Mouse (Mus musculus) stomach, postnatal 0 days (tissue): ENCODE measurements around the gene Chrd.

ENCODE experiments used
- CTCF ChIP-seq: IDR thresholded peaks from 2 replicates; pipeline ENCODE4 v1.5.1; 2016; ENCODE audit warnings: antibody characterized with exemption, low read depth, mild to moderate bottlenecking, moderate library complexity
- EP300 ChIP-seq: optimal IDR thresholded peaks from 2 replicates; pipeline ENCODE3; 2016; ENCODE audit warnings: antibody characterized with exemption

DNA sequence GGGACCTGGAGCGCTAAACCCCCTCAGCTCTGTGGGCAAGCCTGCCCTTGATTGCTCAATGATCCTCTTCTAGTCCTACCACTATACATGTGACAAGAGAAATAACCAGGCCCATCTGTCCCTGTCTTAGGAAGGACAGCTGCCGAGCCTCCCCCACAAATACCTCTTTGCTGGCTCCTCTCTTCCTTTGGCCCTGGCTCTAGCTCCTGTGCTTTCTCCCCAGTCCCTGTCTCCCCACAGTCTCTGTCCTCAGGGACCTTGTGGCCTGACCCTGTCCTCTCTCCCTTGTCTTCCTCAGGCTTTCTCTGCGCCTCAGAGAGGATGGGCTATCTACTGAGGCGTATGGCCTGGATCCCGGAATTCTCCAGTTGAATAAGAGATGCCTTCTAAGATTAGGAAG lies 1.2 kb upstream of the Chrd start:
- TF ChIP-seq CTCF = no peak
- no peak for TF ChIP-seq EP300
